Mouse (Mus musculus) midbrain, embryonic 16.5 days (tissue): ENCODE measurements at regions not wholly inside any gene's neighbourhood (a gene's known extent, or its start where the extent isn't known, plus 50 kb on each side); places are given as distances from the start of the nearest gene placed in this dataset.
A peak's percentile ranks its signal among the peaks of the same experiment; 100 is the strongest.

Experiments used
- ATAC-seq: fragments of 200-750 bp; cut with Nextera tagmentation; 2 replicates; pipeline ENCODE4 v1.8.0; 2017; ENCODE audit warnings: moderate TSS enrichment
- H3K27ac ChIP-seq: fragments of 300-500 bp; sonication (generic); 2 replicates; pipeline ENCODE4 v1.5.1; 2014; ENCODE audit warnings: mild to moderate bottlenecking, low read length, mixed read lengths
- H3K27me3 ChIP-seq: fragments of 300-500 bp; sonication (generic); 2 replicates; pipeline ENCODE4 v1.6.1; 2014; ENCODE audit warnings: low read depth, low read length, mixed read lengths; ENCODE audit not compliant: control insufficient read depth, insufficient read depth
- H3K36me3 ChIP-seq: fragments of 300-500 bp; sonication (generic); 2 replicates; pipeline ENCODE4 v1.6.1; 2014; ENCODE audit warnings: mild to moderate bottlenecking, low read length, moderate library complexity, mixed read lengths; ENCODE audit not compliant: control insufficient read depth, insufficient read depth
- H3K4me1 ChIP-seq: fragments of 300-500 bp; sonication (generic); 2 replicates; pipeline ENCODE4 v1.6.1; 2014; ENCODE audit warnings: mild to moderate bottlenecking, low read length, mixed read lengths; ENCODE audit not compliant: control insufficient read depth, insufficient read depth
- H3K4me2 ChIP-seq: fragments of 300-500 bp; sonication (generic); 2 replicates; pipeline ENCODE4 v1.6.1; 2014; ENCODE audit warnings: mild to moderate bottlenecking, low read length, mixed read lengths
- H3K4me3 ChIP-seq: fragments of 300-500 bp; sonication (generic); 2 replicates; pipeline ENCODE4 v1.5.1; 2014; ENCODE audit warnings: low read depth, mild to moderate bottlenecking, low read length, moderate library complexity, mixed read lengths
- H3K9ac ChIP-seq: fragments of 300-500 bp; sonication (generic); 2 replicates; pipeline ENCODE4 v1.6.1; 2014; ENCODE audit warnings: low read depth, low read length, mixed read lengths
- H3K9me3 ChIP-seq: fragments of 300-500 bp; sonication (generic); replicated peaks from 2 replicates; pipeline ENCODE4 v1.6.1; 2014; ENCODE audit warnings: mild to moderate bottlenecking, low read length, mixed read lengths; ENCODE audit not compliant: control insufficient read depth, poor library complexity, severe bottlenecking
- WGBS: fragments of 180-500 bp; shearing (Covaris S2); extraction: QIAGEN DNeasy Blood & Tissue Kit; methylation state at CpG from one replicate; pipeline ENCODE4 v1.1.7; 2014; 5-methylcytosine and 5-hydroxymethylcytosine counted together

DNA sequence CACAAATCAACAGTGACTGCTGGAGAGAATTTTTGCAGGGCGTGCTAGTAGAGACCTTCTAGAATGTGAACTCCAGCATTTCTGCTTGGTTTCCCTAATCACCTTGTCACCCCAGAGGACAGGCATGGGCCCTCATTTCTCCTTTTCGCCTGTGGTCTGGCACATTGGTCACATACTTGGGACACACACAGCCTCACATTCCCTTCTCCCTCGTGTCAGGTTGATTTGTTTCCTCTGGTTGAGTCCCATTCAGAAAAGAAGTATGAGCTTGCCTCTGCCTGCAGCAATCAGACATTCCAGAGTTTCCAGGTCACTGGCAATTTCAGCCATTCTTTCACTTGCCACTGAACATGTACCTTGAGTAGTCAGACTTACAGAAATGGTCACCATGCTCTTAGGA, 323.8 kb upstream of the 4931429L15Rik start:
- Histone ChIP-seq H3K27ac (no peak overlapping the region), H3K4me3 (no peak overlapping the region)

GRCm38 (mm10) chr9:46642696-46643095, 322.9 kb upstream of the 4931429L15Rik start:
- Histone ChIP-seq H3K4me3 (no peak overlapping the region), H3K4me1 (peaks cover 6% of the 10 kb centered on the region), H3K27me3 (no peaks in the 10 kb centered on the region), H3K9me3 (no peaks in the 10 kb centered on the region), H3K9ac (no peak overlapping the region), H3K4me2 (no peak overlapping the region), H3K27ac (no peak overlapping the region), H3K36me3 (no peaks in the 10 kb centered on the region)
- no peak for ATAC-seq
- 12% methylated on average over 9 of the region's 9 CpGs for WGBS

More for the DNA sequence above, 323.8 kb upstream of the 4931429L15Rik start:
- ATAC-seq, result no peak
- H3K4me1 ChIP-seq, result peaks cover 8% of the 10 kb centered on the region
- H3K36me3 ChIP-seq, result no peaks in the 10 kb centered on the region
- no peaks in the 10 kb centered on the region for H3K27me3 ChIP-seq
- no peak overlapping the region for H3K4me2 ChIP-seq
- no peaks in the 10 kb centered on the region for H3K9me3 ChIP-seq
- no peak overlapping the region for H3K9ac ChIP-seq
- 55% methylated on average over 3 of the region's 3 CpGs for WGBS

DNA sequence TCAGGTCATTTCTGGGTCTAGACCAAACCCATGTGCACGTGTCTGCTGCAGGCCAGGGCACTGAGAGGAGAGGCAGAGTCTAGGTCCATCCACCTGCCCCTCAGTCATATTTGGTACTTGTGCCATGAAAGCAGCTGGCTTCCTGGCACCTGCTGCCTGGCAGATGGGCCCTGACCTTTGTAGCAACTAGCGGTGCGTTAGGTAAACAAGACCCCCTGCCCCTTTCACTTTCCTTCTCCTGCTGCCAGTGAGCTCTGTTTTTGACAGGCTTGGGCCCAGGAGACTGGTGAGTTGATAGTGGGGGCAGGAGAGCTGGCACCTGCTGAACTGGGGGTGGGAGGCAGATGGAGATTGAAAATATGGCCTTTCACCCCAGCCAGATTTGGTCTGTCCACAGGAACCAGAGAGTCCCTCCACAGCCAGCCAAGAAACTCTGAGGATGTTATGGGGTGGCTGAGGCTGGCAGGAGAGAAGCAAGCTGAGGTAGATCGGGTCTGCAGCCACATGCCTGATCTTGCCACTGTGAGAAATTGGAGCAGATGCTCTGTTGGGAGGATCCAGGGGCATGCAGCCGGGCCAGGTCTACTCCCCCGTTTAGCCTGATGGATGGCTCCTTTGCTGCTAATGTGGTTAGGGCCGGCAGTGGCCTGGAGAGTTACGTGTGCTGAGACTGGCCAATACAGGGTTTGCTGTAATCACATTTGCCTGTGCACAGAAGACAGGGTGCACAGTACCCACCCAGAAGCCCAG, 316.6 kb upstream of the 4931429L15Rik start:
- no peak for ATAC-seq
- no peaks in the 10 kb centered on the region for H3K27me3 ChIP-seq
- no peaks in the 10 kb centered on the region for H3K4me1 ChIP-seq
- no peak overlapping the region for H3K4me2 ChIP-seq
- 64% methylated on average over 8 of the region's 8 CpGs for WGBS
- H3K36me3 ChIP-seq, result no peaks in the 10 kb centered on the region
- no peak overlapping the region for H3K27ac ChIP-seq
- H3K9ac ChIP-seq, result no peak overlapping the region; the same call in 1 of the 2 replicates
- H3K9me3 ChIP-seq, result no peaks in the 10 kb centered on the region
- H3K4me3 ChIP-seq, result no peak overlapping the region

GRCm38 (mm10) chr9:46633952-46634351, 314.2 kb upstream of the 4931429L15Rik start:
- WGBS, result 77% methylated on average over 4 of the region's 4 CpGs
- Histone ChIP-seq H3K27me3 (no peaks in the 10 kb centered on the region), H3K4me1 (no peaks in the 10 kb centered on the region), H3K9ac (no peak overlapping the region), H3K9me3 (no peaks in the 10 kb centered on the region), H3K36me3 (no peaks in the 10 kb centered on the region), H3K27ac (no peak overlapping the region), H3K4me3 (no peak overlapping the region), H3K4me2 (no peak overlapping the region)
- no peak for ATAC-seq

DNA sequence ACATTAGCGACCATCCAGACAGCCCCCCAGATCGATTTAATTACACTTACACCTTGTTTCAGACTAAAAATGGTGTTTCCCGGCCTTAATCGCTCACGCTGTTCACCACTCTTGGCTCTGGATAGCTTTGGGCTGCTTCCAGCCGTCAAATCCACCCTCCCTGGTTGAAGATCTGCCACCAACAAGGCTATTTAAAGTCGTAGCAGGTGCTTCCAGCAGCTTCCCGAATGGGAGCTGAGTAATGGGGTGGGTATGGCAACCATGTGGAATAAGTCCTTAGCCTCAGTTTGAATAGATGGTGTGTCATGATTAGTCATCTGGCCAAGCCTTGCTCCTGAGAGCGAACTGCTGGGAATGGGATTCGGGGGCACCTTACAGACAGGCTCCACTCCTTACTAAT, 312.8 kb upstream of the 4931429L15Rik start:
- Histone ChIP-seq H3K27ac (no peak overlapping the region), H3K4me3 (no peak overlapping the region), H3K4me1 (no peaks in the 10 kb centered on the region), H3K36me3 (no peaks in the 10 kb centered on the region), H3K4me2 (no peak overlapping the region), H3K9ac (no peak overlapping the region), H3K9me3 (no peaks in the 10 kb centered on the region), H3K27me3 (no peaks in the 10 kb centered on the region)
- ATAC-seq, result no peak
- 69% methylated on average over 10 of the region's 10 CpGs for WGBS

DNA sequence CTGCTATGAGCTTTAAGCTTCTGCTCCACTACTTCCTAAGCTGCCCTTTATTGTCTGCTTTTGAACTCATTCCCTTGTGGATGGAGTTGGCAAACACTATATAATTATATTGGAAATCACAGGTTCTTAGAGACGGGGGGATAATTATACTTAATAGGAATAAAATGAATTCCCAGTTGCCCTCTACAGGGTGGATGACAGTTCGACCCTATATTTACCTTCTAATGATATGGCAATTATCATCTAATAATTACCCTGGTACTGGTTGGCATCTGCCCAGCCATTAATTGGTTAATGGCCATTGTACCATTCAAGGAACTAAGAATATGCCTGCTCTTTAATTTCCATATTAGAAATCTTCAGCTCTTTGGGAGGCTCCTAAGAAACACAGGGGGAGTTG, 302.5 kb upstream of the 4931429L15Rik start:
- no peaks in the 10 kb centered on the region for H3K36me3 ChIP-seq
- no peak overlapping the region for H3K4me3 ChIP-seq
- 71% methylated on average over 2 of the region's 2 CpGs for WGBS
- no peaks in the 10 kb centered on the region for H3K9me3 ChIP-seq
- no peak for ATAC-seq
- no peaks in the 10 kb centered on the region for H3K27me3 ChIP-seq
- no peak overlapping the region for H3K9ac ChIP-seq
- H3K4me1 ChIP-seq, result no peaks in the 10 kb centered on the region
- H3K4me2 ChIP-seq, result no peak overlapping the region
- no peak overlapping the region for H3K27ac ChIP-seq

GRCm38 (mm10) chr9:46621851-46622250, 302.1 kb upstream of the 4931429L15Rik start:
- Histone ChIP-seq H3K9me3 (no peaks in the 10 kb centered on the region), H3K4me1 (no peaks in the 10 kb centered on the region), H3K36me3 (no peaks in the 10 kb centered on the region), H3K4me3 (no peak overlapping the region), H3K27me3 (no peaks in the 10 kb centered on the region), H3K4me2 (no peak overlapping the region), H3K9ac (no peak overlapping the region), H3K27ac (no peak overlapping the region)
- WGBS, result 91% methylated on average over 6 of the region's 6 CpGs
- ATAC-seq, result no peak

DNA sequence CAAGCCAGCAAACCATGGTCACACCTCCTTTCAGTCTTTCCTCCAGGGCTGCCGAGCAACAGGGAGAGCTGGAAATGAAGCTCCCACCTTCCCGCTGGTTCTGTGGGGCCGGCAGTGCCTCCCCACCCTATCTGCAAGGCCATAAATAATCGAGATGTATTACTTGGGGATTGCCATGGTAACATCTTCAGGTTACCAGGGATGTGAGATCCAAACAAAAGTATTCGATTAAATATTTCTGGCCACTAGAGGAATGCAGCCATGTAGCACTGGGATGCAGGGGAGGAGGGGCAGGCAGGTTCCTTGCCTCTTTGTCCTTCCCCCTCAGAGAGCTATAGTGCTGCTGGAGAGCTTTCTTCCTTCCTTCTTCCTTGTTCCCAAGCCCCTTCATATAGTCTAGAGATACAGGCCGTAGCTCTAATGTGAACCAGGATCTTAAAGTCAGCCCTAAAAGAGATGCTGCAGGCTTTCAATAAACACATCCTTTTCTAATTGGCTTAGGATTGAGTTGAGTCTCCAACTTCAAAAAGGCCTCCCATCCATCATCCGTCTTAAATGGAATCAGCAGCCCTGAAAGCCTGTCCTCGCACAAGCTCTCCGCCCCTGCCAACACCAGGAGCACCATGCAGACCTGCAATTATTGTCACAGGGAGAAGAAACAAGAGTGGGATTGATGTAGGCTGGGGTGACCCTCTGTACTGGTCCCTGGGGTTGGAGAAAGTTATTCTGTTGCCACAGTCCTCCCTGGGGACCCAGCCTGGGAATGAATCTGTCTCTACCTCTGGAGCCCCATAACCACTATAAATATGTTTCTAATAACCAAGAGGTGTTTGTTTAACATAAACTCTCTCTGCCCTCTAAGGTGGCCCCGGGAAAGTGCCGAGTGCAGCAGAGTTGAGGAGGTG, 290.6 kb upstream of the 4931429L15Rik start:
- ATAC-seq, result peak; percentile 68; the same call in 1 of the 2 replicates
- H3K9ac ChIP-seq, result no peak overlapping the region
- WGBS, result 22% methylated on average over 11 of the region's 11 CpGs

DNA sequence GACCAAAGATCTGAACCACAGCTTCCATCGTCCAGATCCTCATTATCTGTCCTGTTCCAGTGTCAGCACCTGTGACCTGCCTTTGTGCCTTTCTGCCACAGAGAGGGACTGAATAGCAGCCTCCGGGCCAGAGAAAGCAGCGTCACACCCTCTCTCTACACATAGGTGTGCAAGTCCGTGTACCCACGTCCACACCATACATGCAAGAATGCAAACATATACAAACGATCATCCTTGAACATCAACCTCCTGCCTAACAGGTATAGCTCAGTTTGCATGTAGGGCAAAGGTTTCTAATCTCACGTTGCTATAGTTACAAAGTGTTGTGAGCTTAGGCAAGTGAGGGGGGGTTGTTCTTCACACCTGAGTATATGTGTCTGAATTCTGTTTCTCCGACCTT, 288.9 kb upstream of the 4931429L15Rik start:
- ATAC-seq, result no peak
- H3K27me3 ChIP-seq, result no peaks in the 10 kb centered on the region

More for the DNA sequence above, 290.6 kb upstream of the 4931429L15Rik start:
- Histone ChIP-seq H3K4me2 (no peak overlapping the region), H3K27me3 (no peaks in the 10 kb centered on the region), H3K4me3 (no peak overlapping the region), H3K27ac (peak overlapping the region; percentile 33), H3K4me1 (peaks cover 15% of the 10 kb centered on the region), H3K36me3 (no peaks in the 10 kb centered on the region), H3K9me3 (no peaks in the 10 kb centered on the region)

More for the DNA sequence above, 288.9 kb upstream of the 4931429L15Rik start:
- Histone ChIP-seq H3K4me2 (no peak overlapping the region), H3K9ac (no peak overlapping the region), H3K27ac (no peak overlapping the region), H3K4me3 (no peak overlapping the region), H3K9me3 (no peaks in the 10 kb centered on the region), H3K36me3 (no peaks in the 10 kb centered on the region), H3K4me1 (peaks cover 15% of the 10 kb centered on the region)
- 76% methylated on average over 8 of the region's 8 CpGs for WGBS
